Mouse (Mus musculus): Measurements from ENCODE around the gene Nemp2. TPM values are rescaled to one million over a fixed set of nuclear protein-coding genes. Genes with fewer than 3 reads are reported as not detected.

Gene Nemp2
- polyA plus RNA-seq, 1 experiment from 2014 or later = 12.3 TPM

DNA sequence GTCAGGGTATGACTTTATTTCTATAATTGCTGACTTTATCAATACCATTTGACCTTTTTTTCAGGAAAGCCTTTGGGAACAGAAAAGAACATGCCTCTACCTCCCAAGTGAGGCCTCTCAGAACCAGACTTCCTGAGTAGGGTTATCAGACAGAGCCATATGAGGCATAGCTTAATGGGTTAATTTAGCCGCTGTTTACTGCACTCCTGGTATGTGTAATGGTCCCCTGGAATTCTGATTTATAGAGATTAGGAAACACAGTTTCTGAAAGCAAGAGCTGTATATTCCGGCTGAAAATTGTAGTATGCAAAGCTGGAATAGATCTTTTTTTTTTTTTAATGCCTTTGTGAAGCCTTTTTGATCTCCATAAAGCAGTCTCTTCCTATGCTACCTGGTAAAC is 29.8 kb downstream of the Nemp2 start:
- ATAC-seq (replicated peaks; ENCODE audit: low FRiP score, low TSS enrichment, low read depth) (no peak), DNase-seq (ENCODE audit: low spot score) (no peak)
- H3K36me3 ChIP-seq (ENCODE audit: control insufficient read depth, insufficient read depth, low read length) = no peaks in the 10 kb centered on the region
- H3K4me2 ChIP-seq (ENCODE audit: low read length) = no peak overlapping the region
- H3K27me3 ChIP-seq (replicated peaks; ENCODE audit: control insufficient read depth, insufficient read depth, low read length) = no peaks in the 10 kb centered on the region
- H3K27ac ChIP-seq (ENCODE audit: low read depth) = no peak overlapping the region
- H3K9ac ChIP-seq (ENCODE audit: low read length) = no peak overlapping the region
- 0 out of 2 replicates have a peak, but pooled peaks cover 4% of the 10 kb centered on the region for H3K9me3 ChIP-seq (ENCODE audit: control insufficient read depth, low read length)
- 46% methylated on average over 2 of the region's 2 CpGs for WGBS
- 0 out of 2 replicates have a peak, but pooled peaks cover 3% of the 10 kb centered on the region for H3K4me1 ChIP-seq (replicated peaks; ENCODE audit: control insufficient read depth, insufficient read depth, low read length)
- H3K4me3 ChIP-seq (ENCODE audit: low read depth, low read length) = no peak overlapping the region

DNA sequence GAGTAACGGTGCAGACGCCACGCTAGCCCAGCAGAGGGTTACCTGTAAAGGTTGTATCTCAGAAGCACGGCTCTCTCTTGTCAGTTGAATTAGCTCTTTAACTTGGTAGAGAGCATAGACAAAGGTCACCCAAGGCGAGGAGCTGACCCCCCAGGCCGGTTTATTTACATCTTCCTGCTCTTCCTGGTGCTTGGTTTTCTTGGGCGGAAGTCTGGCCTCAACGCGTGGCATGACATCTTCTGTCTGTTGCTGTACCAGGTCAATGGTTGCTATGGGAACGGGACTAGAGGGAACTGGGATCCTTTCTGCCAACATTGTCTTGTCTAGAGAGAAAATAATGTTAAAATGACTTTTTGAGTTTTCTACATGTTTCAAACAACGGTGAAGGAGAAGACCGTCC is 30.3 kb downstream of the Nemp2 start:
- Histone ChIP-seq H3K4me2 (ENCODE audit: low read length) (no peak overlapping the region), H3K9ac (ENCODE audit: low read length) (no peak overlapping the region), H3K9me3 (ENCODE audit: control insufficient read depth, low read length) (0 out of 2 replicates have a peak, but pooled peaks cover 4% of the 10 kb centered on the region), H3K27me3 (replicated peaks; ENCODE audit: control insufficient read depth, insufficient read depth, low read length) (no peaks in the 10 kb centered on the region), H3K27ac (ENCODE audit: low read depth) (no peak overlapping the region), H3K36me3 (ENCODE audit: control insufficient read depth, insufficient read depth, low read length) (no peaks in the 10 kb centered on the region), H3K4me1 (replicated peaks; ENCODE audit: control insufficient read depth, insufficient read depth, low read length) (0 out of 2 replicates have a peak, but pooled peaks cover 3% of the 10 kb centered on the region), H3K4me3 (ENCODE audit: low read depth, low read length) (no peak overlapping the region)
- WGBS = 63% methylated on average over 12 of the region's 12 CpGs
- DNase-seq (ENCODE audit: low spot score) (no peak), ATAC-seq (replicated peaks; ENCODE audit: low FRiP score, low TSS enrichment, low read depth) (no peak)

DNA sequence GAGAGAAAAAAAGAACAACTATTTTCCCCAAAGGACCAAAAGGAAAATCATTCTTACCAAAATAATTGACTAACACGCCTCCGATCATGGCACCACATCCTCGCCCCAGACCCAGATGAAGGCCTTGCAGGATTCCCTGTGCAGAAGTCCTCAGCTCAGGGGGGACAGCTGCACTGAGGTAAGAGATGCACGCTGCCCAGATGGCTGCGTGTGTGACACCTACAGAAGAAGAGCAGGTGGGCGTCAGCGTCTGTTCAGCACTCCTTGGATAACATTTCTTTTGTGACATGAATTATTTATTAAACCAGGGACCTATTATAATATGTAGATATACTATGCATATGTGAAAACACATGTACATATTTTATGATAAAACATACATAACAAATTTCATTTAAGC is 32.7 kb downstream of the Nemp2 start:
- Histone ChIP-seq H3K27ac (ENCODE audit: low read depth) (no peak overlapping the region), H3K4me2 (ENCODE audit: low read length) (no peak overlapping the region), H3K4me1 (replicated peaks; ENCODE audit: control insufficient read depth, insufficient read depth, low read length) (0 out of 2 replicates have a peak, but pooled peaks cover 3% of the 10 kb centered on the region), H3K36me3 (ENCODE audit: control insufficient read depth, insufficient read depth, low read length) (no peaks in the 10 kb centered on the region), H3K9me3 (ENCODE audit: control insufficient read depth, low read length) (0 out of 2 replicates have a peak, but pooled peaks cover 4% of the 10 kb centered on the region), H3K4me3 (ENCODE audit: low read depth, low read length) (no peak overlapping the region), H3K9ac (ENCODE audit: low read length) (no peak overlapping the region), H3K27me3 (replicated peaks; ENCODE audit: control insufficient read depth, insufficient read depth, low read length) (no peaks in the 10 kb centered on the region)
- ATAC-seq (replicated peaks; ENCODE audit: low FRiP score, low TSS enrichment, low read depth) (no peak), DNase-seq (ENCODE audit: low spot score) (no peak)
- 87% methylated on average over 7 of the region's 7 CpGs for WGBS

DNA sequence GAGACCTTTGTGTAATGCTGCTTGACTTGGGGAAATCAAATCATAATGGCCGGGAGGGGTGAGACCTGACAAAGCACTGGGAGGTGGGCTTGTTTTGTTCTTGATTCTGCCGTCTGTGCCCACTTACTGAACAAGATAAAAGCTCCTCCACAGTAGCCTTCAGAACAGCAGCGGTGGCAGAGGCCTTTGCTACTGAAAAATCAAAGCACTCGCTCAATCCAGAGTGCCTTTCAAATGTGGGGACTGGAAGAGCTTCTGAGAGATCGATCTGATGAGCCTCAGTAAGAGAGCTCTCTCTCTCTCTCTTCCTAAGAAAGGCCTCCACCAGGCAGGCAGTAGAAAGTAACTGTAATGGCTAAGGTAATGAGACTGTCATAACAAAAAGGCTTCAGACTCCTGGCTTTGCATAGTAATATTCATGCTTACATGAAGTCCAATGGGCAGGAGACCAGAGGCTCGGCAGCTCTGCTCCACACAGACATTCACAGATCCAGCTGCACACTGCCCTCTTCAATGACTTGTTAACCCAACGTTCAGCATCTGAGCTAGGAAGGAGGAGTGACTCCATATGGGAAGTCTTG is 38.3 kb downstream of the Nemp2 start:
- 56% methylated on average over 7 of the region's 7 CpGs for WGBS

DNA sequence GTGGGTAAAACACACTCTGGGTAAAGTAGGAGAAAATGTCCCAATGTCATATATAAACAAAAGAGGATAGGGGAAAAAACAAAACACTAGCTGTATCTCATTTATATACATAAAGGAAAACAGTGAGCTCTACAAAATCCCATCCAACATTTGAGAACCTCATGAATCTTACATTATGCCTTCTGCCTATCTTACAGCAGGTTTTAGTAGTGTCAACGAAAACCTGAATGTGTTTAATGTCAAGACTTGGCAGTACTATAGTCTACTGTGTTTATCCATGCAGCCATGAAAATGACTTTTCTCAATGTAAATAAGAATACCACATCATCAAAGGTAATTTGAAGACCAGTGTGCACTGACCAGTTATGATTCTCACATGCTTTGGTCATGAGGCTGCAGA is 39.4 kb downstream of the Nemp2 start:
- Histone ChIP-seq H3K4me1 (replicated peaks; ENCODE audit: control insufficient read depth, insufficient read depth, low read length) (no peaks in the 10 kb centered on the region; the same call in 1 of the 2 replicates), H3K27me3 (replicated peaks; ENCODE audit: control insufficient read depth, insufficient read depth, low read length) (no peaks in the 10 kb centered on the region), H3K4me2 (ENCODE audit: low read length) (no peak overlapping the region), H3K9ac (ENCODE audit: low read length) (no peak overlapping the region), H3K36me3 (ENCODE audit: control insufficient read depth, insufficient read depth, low read length) (no peaks in the 10 kb centered on the region), H3K4me3 (ENCODE audit: low read depth, low read length) (no peak overlapping the region), H3K9me3 (ENCODE audit: control insufficient read depth, low read length) (no peaks in the 10 kb centered on the region), H3K27ac (ENCODE audit: low read depth) (no peak overlapping the region)
- no peak for ATAC-seq (replicated peaks; ENCODE audit: low FRiP score, low TSS enrichment, low read depth)
- no peak for DNase-seq (ENCODE audit: low spot score)
- WGBS = 69% methylated on average over 1 of the region's 1 CpGs

More for the DNA sequence above, 38.3 kb downstream of the Nemp2 start:
- H3K9ac ChIP-seq (ENCODE audit: low read length) = no peak overlapping the region
- no peaks in the 10 kb centered on the region; the same call in 1 of the 2 replicates for H3K4me1 ChIP-seq (replicated peaks; ENCODE audit: control insufficient read depth, insufficient read depth, low read length)
- H3K27ac ChIP-seq (ENCODE audit: low read depth) = no peak overlapping the region
- no peak overlapping the region for H3K4me3 ChIP-seq (ENCODE audit: low read depth, low read length)
- 0 out of 2 replicates have a peak, but pooled peaks cover 3% of the 10 kb centered on the region for H3K9me3 ChIP-seq (ENCODE audit: control insufficient read depth, low read length)
- DNase-seq (ENCODE audit: low spot score) (no peak), ATAC-seq (replicated peaks; ENCODE audit: low FRiP score, low TSS enrichment, low read depth) (no peak)
- no peaks in the 10 kb centered on the region for H3K27me3 ChIP-seq (replicated peaks; ENCODE audit: control insufficient read depth, insufficient read depth, low read length)
- H3K36me3 ChIP-seq (ENCODE audit: control insufficient read depth, insufficient read depth, low read length) = no peaks in the 10 kb centered on the region
- no peak overlapping the region for H3K4me2 ChIP-seq (ENCODE audit: low read length)

DNA sequence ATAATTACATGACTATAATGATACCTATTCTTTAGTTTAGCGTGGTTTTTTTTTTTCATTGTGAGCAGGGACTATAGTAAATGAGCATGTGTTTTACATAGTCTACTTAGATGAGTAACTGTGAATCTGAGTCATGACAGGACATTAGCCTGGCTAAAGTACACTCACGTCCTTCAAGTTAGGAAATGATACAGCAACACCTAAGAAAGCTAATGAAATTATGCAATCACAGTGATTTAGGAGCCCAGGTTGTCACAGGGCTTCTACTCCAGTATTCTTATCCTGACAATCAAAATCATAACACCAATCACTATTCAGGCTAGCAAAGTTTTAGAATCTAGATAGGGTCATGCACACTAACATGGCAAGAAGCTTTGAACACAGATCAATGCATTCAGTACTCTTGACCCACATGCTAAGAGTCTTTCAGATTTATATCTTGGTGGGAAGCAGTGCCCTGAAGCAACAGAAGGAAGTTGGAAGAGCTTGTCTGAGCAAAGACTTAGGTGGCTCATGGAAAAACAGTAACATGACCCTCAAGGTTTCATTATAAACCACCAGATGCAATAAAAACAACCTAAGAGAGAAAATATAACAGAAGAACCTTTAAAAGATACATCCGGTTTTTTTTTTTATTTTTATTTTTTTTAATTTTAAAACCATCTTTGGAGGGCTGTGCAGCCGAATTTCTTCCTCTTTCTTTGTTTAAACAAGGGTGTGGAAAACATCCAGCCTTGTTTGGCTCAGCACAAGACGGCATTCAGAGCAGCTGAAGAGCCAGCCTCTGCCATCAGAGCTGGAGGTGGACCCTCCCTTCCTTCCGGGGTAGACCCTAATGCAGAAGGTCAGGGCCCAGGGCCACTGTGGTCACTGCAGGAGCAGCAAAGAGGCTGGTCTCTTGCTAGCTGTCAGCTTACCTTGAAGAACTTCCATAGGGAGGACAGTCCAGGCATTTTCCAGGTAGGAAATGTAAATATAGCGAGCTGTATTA is 45.4 kb downstream of the Nemp2 start:
- H3K4me1 ChIP-seq (replicated peaks; ENCODE audit: control insufficient read depth, insufficient read depth, low read length) = no peaks in the 10 kb centered on the region; the same call in 1 of the 2 replicates
- H3K36me3 ChIP-seq (ENCODE audit: control insufficient read depth, insufficient read depth, low read length) = no peaks in the 10 kb centered on the region
- no peak overlapping the region for H3K9ac ChIP-seq (ENCODE audit: low read length)
- no peak for DNase-seq (ENCODE audit: low spot score)
- 0 out of 2 replicates have a peak, but pooled peaks have one; percentile 36 for ATAC-seq (replicated peaks; ENCODE audit: low FRiP score, low TSS enrichment, low read depth)
- H3K27me3 ChIP-seq (replicated peaks; ENCODE audit: control insufficient read depth, insufficient read depth, low read length) = no peaks in the 10 kb centered on the region
- no peak overlapping the region for H3K4me2 ChIP-seq (ENCODE audit: low read length)
- H3K9me3 ChIP-seq (ENCODE audit: control insufficient read depth, low read length) = no peaks in the 10 kb centered on the region
- WGBS = 51% methylated on average over 7 of the region's 7 CpGs
- H3K4me3 ChIP-seq (ENCODE audit: low read depth, low read length) = no peak overlapping the region
- H3K27ac ChIP-seq (ENCODE audit: low read depth) = no peak overlapping the region

DNA sequence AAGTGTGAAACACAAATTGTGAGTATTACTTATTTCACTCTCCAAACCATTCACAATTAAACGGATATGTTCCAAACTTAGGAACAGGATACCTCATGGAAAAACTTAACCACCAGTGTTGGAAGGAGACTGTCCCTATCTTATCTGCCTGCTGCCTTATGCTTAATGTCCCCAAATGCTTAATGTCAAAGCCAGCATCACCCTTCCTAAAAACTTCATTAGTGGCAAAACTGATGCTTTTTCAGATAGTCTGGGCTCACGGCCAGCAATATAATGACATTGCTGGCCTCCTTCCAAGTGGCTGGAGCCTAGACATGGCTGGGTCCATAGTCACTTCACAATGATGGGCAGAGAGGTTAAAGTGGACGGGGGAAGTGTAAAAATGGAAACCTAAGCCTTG is 46.1 kb downstream of the Nemp2 start:
- Histone ChIP-seq H3K36me3 (ENCODE audit: control insufficient read depth, insufficient read depth, low read length) (no peaks in the 10 kb centered on the region), H3K9ac (ENCODE audit: low read length) (no peak overlapping the region), H3K27ac (ENCODE audit: low read depth) (no peak overlapping the region), H3K9me3 (ENCODE audit: control insufficient read depth, low read length) (no peaks in the 10 kb centered on the region), H3K4me2 (ENCODE audit: low read length) (no peak overlapping the region), H3K4me3 (ENCODE audit: low read depth, low read length) (no peak overlapping the region), H3K27me3 (replicated peaks; ENCODE audit: control insufficient read depth, insufficient read depth, low read length) (no peaks in the 10 kb centered on the region), H3K4me1 (replicated peaks; ENCODE audit: control insufficient read depth, insufficient read depth, low read length) (no peaks in the 10 kb centered on the region; the same call in 1 of the 2 replicates)
- 45% methylated on average over 3 of the region's 3 CpGs for WGBS
- ATAC-seq (replicated peaks; ENCODE audit: low FRiP score, low TSS enrichment, low read depth) = no peak
- DNase-seq (ENCODE audit: low spot score) = no peak

DNA sequence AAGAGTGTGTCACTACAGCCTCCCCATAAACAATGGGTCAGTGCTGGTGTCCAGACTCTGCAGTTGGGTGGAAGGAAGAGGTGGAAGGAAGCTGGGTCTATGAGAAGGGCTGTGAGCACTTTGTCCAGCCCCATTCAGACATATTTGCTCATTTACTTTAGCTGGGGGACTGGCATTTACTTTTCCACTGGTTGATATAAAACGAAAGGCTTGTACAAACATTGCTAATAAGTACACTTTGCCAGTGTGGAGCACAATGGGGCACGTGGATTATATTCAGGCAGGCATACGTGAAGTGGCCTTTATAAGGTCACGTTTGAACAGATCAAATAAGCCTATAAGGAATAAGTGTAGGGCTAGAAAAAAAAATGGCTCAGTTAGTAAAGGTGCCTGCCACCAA is 53.0 kb downstream of the Nemp2 start:
- Histone ChIP-seq H3K9me3 (ENCODE audit: control insufficient read depth, low read length) (no peaks in the 10 kb centered on the region), H3K27ac (ENCODE audit: low read depth) (no peak overlapping the region), H3K27me3 (replicated peaks; ENCODE audit: control insufficient read depth, insufficient read depth, low read length) (no peaks in the 10 kb centered on the region), H3K4me3 (ENCODE audit: low read depth, low read length) (no peak overlapping the region), H3K9ac (ENCODE audit: low read length) (no peak overlapping the region), H3K4me1 (replicated peaks; ENCODE audit: control insufficient read depth, insufficient read depth, low read length) (no peaks in the 10 kb centered on the region), H3K4me2 (ENCODE audit: low read length) (no peak overlapping the region), H3K36me3 (ENCODE audit: control insufficient read depth, insufficient read depth, low read length) (no peaks in the 10 kb centered on the region)
- DNase-seq (ENCODE audit: low spot score) (no peak), ATAC-seq (replicated peaks; ENCODE audit: low FRiP score, low TSS enrichment, low read depth) (no peak)
- 63% methylated on average over 4 of the region's 4 CpGs for WGBS
